Mouse (Mus musculus) heart, adult 2 months (tissue): ENCODE results near the gene Sorl1.

Experiments
- EP300 ChIP-seq: fragments of 200-500 bp; IDR thresholded peaks from 2 replicates; pipeline ENCODE4 v1.6.1; 2011; ENCODE audit warnings: low read depth, low read length, control low read depth; ENCODE audit not compliant: insufficient read depth
- POLR2A ChIP-seq: fragments of 200-500 bp; IDR thresholded peaks from 2 replicates; pipeline ENCODE4 v1.6.1; 2011; ENCODE audit warnings: mild to moderate bottlenecking, low read depth, low read length, control low read depth; ENCODE audit not compliant: insufficient read depth

- TF ChIP-seq EP300, result no peak
- no peak for TF ChIP-seq POLR2A
Observed at GRCm38 (mm10) chr9:42156566-42156965, 32.5 kb upstream of the Sorl1 start.
